In the genomic region with DNA sequence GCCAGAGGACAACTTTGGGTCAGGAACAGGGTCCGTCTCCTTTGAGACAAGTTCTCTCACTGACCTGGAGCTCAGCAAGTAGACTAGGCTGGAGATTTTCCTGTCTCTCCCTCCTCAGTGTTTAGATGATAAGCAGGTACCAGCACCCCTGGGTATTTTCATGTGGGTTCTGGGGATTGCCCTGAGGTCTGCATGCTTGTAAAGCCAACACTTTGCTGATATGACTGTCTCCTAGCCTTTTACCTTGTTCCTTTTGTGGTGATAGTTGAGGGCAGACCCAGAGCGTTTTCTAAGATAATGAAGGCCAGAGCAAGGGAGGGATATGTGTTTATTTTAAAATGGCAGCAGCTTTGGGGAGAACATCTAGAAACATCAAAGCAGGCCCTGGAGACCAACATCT, we compare ENCODE assay signal across 24 mouse cellular contexts.
A peak's percentile ranks its signal among the peaks of the same experiment; 100 is the strongest.
DNase-seq lines count a peak whose midpoint lies in the region; TF ChIP-seq lines count a peak whose summit lies in the region.
"Had no signal": no experiment of that assay in that cellular context is flagged by ENCODE, and none has a peak within 500 bp of the region (broad histone marks: within the 10 kb centered on the region; RNA-seq: fewer than 3 reads in every experiment).

No protein-coding gene starts in this region.

- H3K27ac ChIP-seq in spleen, adult 2 months (ENCODE audit: insufficient read depth, low read length), result peak overlapping the region; percentile 99
- H3K27ac ChIP-seq: embryonic facial prominence, embryonic 13.5 days; embryonic facial prominence, embryonic 15.5 days; forebrain, embryonic 10.5 days; forebrain, embryonic 12.5 days had no signal

- H3K36me3 ChIP-seq in spleen, adult 2 months (ENCODE audit: control insufficient read depth, insufficient read depth, low read length), result no peaks in the 10 kb centered on the region
- no peaks in the 10 kb centered on the region for H3K36me3 ChIP-seq in splenic B cell, adult 2 months (ENCODE audit: control insufficient read depth, insufficient read depth, low read length, poor library complexity, severe bottlenecking)
- H3K36me3 ChIP-seq: embryonic facial prominence, embryonic 13.5 days; embryonic facial prominence, embryonic 15.5 days; forebrain, embryonic 10.5 days; forebrain, embryonic 12.5 days had no signal

- 82% methylated on average over 2 of the region's 2 CpGs for WGBS in spleen, adult 2 months

- H3K4me3 ChIP-seq in spleen, adult 2 months (ENCODE audit: extremely low read depth, insufficient read depth, insufficient read length), result no peak overlapping the region
- H3K4me3 ChIP-seq: embryonic facial prominence, embryonic 13.5 days; embryonic facial prominence, embryonic 15.5 days; erythroblast, embryonic 14.5 days; forebrain, embryonic 10.5 days; forebrain, embryonic 12.5 days had no signal

- no peak for TF ChIP-seq CTCF in spleen, adult 2 months (IDR thresholded peaks at IDR 0.05; ENCODE audit: extremely low read depth, insufficient read depth, insufficient read length, insufficient replicate concordance)

- peaks cover 29% of the 10 kb centered on the region for H3K4me1 ChIP-seq in spleen, adult 2 months (ENCODE audit: control insufficient read depth, insufficient read depth, insufficient read length)
- H3K4me1 ChIP-seq: embryonic facial prominence, embryonic 13.5 days; embryonic facial prominence, embryonic 15.5 days; forebrain, embryonic 10.5 days; forebrain, embryonic 12.5 days had no signal

- TF ChIP-seq POLR2A in spleen, adult 2 months (IDR thresholded peaks at IDR 0.05; ENCODE audit: low read depth, low read length), result no peak

- H3K27me3 ChIP-seq in spleen, adult 2 months (ENCODE audit: control insufficient read depth, insufficient read depth, low read length), result no peaks in the 10 kb centered on the region
- no peaks in the 10 kb centered on the region for H3K27me3 ChIP-seq in splenic B cell, adult 2 months (ENCODE audit: control insufficient read depth, insufficient read depth, low read length, poor library complexity, severe bottlenecking)
- H3K27me3 ChIP-seq: embryonic facial prominence, embryonic 13.5 days; embryonic facial prominence, embryonic 15.5 days; forebrain, embryonic 12.5 days; Patski had no signal

- DNase-seq in heart, adult 11 months, result peak; percentile 58
- no peak for DNase-seq in heart, postnatal 4 days
- DNase-seq in spleen, adult 2 months (ENCODE audit: low read depth in 1 of 2, low spot score in 2 of 2), result no peak
- DNase-seq in spleen, adult 12 weeks (ENCODE audit: low spot score), result no peak
- peak; percentile 14 for DNase-seq in induced T-regulatory cell, adult 2 months (ENCODE audit: low read depth)
- DNase-seq in splenic B cell, adult 2 months (ENCODE audit: low read depth, low spot score), result peak; percentile 27
- DNase-seq in thymus, postnatal 0 days (ENCODE audit: low spot score), result no peak
- no peak for DNase-seq in layer of hippocampus, adult 8-10 months (ENCODE audit: low spot score in 2 of 2)
- DNase-seq: adrenal gland, adult 8-10 months; adrenal gland, postnatal 14 days; adrenal gland, postnatal 36 days; cerebellum, adult 11 months; cerebellum, adult 18-20 months; cerebellum, adult 8-10 months; cerebellum, adult 9-11 months; cerebellum, postnatal 14 days; cerebellum, postnatal 36 days; embryo, embryonic 11 days had no signal

Comparison
In these comparisons a context has a peak if more than half of its experiments do, and no peak if none do; other contexts are left out.
1. DNase-seq: peak in heart, adult 11 months (single experiment), induced T-regulatory cell, adult 2 months (single experiment) and splenic B cell, adult 2 months (single experiment); none in heart, postnatal 4 days (single experiment), spleen, adult 2 months (0 of 2), spleen, adult 12 weeks (single experiment), thymus, postnatal 0 days (single experiment) and layer of hippocampus, adult 8-10 months (0 of 2).